Mouse (Mus musculus): ENCODE data around the gene Gm8122. TPM values are rescaled to one million over a fixed set of nuclear protein-coding genes. Genes with fewer than 3 reads are reported as not detected.
"Not testable (repeated sequence)": the region's sequence is repeated elsewhere in the genome, so short reads cannot be mapped to it uniquely, and the experiment has no call there.

Gm8122 gene
- not detected in 2 replicates for polyA plus RNA-seq (2015; fragmentation: Nextera tagmentation; extraction: Ambion mirVana)

- not testable (repeated sequence) for H3K4me2 ChIP-seq (ENCODE audit: low read length); H3K27ac ChIP-seq (ENCODE audit: low read length); ATAC-seq; H3K36me3 ChIP-seq (ENCODE audit: control insufficient read depth, insufficient read depth, low read length); H3K4me1 ChIP-seq (ENCODE audit: control insufficient read depth, insufficient read depth, low read length); H3K9ac ChIP-seq (ENCODE audit: low read depth, low read length); H3K4me3 ChIP-seq (ENCODE audit: low read depth, low read length); H3K27me3 ChIP-seq (ENCODE audit: control insufficient read depth, insufficient read depth, low read depth, low read length); H3K9me3 ChIP-seq (replicated peaks; ENCODE audit: control insufficient read depth, low read length, poor library complexity, severe bottlenecking)
- WGBS: 95% methylated on average over 3 of the region's 4 CpGs
Measured at GRCm38 (mm10) chr14:43235204-43235603, at the start of gene Gm8122. Gene Gm8122 (minus strand): TSS chr14:43235304.

DNA sequence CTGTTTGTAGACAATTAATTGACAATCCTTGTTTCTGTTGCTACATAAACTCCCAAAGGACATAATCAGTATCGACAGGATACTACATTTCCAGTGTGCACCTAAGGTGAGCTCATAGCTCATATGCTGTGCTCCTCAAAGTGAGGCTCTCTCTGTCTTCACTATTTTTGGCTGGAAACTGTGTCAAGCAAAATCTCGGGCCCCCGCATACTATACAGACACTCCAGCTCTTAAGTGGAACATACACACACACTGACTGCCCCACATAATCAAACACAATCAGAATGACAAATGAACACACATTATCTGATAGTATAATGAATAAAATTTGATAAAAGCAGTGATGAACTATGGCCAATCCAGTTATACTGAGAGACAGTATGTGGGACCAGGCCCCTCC lies 43.6 kb upstream of the Gm8122 start:
- not testable (repeated sequence) for H3K9me3 ChIP-seq (replicated peaks; ENCODE audit: control insufficient read depth, low read length, poor library complexity, severe bottlenecking); H3K36me3 ChIP-seq (ENCODE audit: control insufficient read depth, insufficient read depth, low read length); H3K27ac ChIP-seq (ENCODE audit: low read length); ATAC-seq; H3K9ac ChIP-seq (ENCODE audit: low read depth, low read length); H3K4me2 ChIP-seq (ENCODE audit: low read length); H3K4me3 ChIP-seq (ENCODE audit: low read depth, low read length); H3K4me1 ChIP-seq (ENCODE audit: control insufficient read depth, insufficient read depth, low read length); H3K27me3 ChIP-seq (ENCODE audit: control insufficient read depth, insufficient read depth, low read depth, low read length)
- 91% methylated on average over 3 of the region's 3 CpGs for WGBS

GRCm38 (mm10) chr14:43278146-43278545 lies 43.0 kb upstream of the Gm8122 start:
- H3K4me1 ChIP-seq (ENCODE audit: control insufficient read depth, insufficient read depth, low read length); ATAC-seq; H3K36me3 ChIP-seq (ENCODE audit: control insufficient read depth, insufficient read depth, low read length); H3K27me3 ChIP-seq (ENCODE audit: control insufficient read depth, insufficient read depth, low read depth, low read length); H3K27ac ChIP-seq (ENCODE audit: low read length); H3K4me3 ChIP-seq (ENCODE audit: low read depth, low read length); H3K9me3 ChIP-seq (replicated peaks; ENCODE audit: control insufficient read depth, low read length, poor library complexity, severe bottlenecking); H3K9ac ChIP-seq (ENCODE audit: low read depth, low read length); H3K4me2 ChIP-seq (ENCODE audit: low read length): not testable (repeated sequence)
- 74% methylated on average over 4 of the region's 4 CpGs for WGBS

- ATAC-seq; H3K9ac ChIP-seq (ENCODE audit: low read depth, low read length); H3K27ac ChIP-seq (ENCODE audit: low read length); H3K4me2 ChIP-seq (ENCODE audit: low read length); H3K27me3 ChIP-seq (ENCODE audit: control insufficient read depth, insufficient read depth, low read depth, low read length); H3K4me1 ChIP-seq (ENCODE audit: control insufficient read depth, insufficient read depth, low read length); H3K4me3 ChIP-seq (ENCODE audit: low read depth, low read length); H3K9me3 ChIP-seq (replicated peaks; ENCODE audit: control insufficient read depth, low read length, poor library complexity, severe bottlenecking); H3K36me3 ChIP-seq (ENCODE audit: control insufficient read depth, insufficient read depth, low read length): not testable (repeated sequence)
- WGBS: 70% methylated on average over 2 of the region's 2 CpGs
Measured at GRCm38 (mm10) chr14:43277468-43277867, 42.4 kb upstream of the Gm8122 start.

- WGBS: 94% methylated on average over 1 of the region's 1 CpGs
- H3K27ac ChIP-seq (ENCODE audit: low read length); ATAC-seq; H3K27me3 ChIP-seq (ENCODE audit: control insufficient read depth, insufficient read depth, low read depth, low read length); H3K9ac ChIP-seq (ENCODE audit: low read depth, low read length); H3K4me2 ChIP-seq (ENCODE audit: low read length); H3K4me3 ChIP-seq (ENCODE audit: low read depth, low read length); H3K36me3 ChIP-seq (ENCODE audit: control insufficient read depth, insufficient read depth, low read length); H3K4me1 ChIP-seq (ENCODE audit: control insufficient read depth, insufficient read depth, low read length); H3K9me3 ChIP-seq (replicated peaks; ENCODE audit: control insufficient read depth, low read length, poor library complexity, severe bottlenecking): not testable (repeated sequence)
Measured at GRCm38 (mm10) chr14:43275752-43276151, 40.6 kb upstream of the Gm8122 start.

DNA sequence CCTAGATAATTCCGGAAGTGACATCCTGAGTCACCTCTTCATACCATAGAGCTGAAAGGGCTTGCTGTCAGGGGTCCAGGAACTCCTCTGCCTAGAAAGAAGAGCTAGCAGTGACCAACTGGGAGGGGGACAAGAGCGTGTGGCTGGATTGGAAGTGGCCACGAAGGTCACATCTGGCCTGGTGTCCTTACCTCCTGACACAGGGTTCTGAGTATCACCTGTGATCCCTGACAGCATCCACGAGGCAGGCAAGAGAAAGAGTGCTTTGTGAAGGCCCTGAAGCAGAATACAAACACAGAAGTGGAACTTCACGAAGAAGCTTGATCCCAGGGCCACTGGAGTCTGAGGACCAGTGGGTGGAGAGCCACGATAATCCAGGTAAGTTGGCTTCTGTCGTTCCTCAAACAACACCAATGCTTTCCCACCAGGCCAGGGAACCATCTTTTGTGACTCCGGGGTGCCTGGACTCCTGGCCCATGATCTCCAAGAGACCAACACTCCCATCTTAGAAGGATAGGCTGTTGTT lies 39.9 kb upstream of the Gm8122 start, which contains the start of gene Gm9732:
Gene Gm9732, plus strand, starts transcription at position 51 of the 526 bp plus-strand sequence.
- not testable (repeated sequence) for H3K9me3 ChIP-seq (replicated peaks; ENCODE audit: control insufficient read depth, low read length, poor library complexity, severe bottlenecking); H3K27ac ChIP-seq (ENCODE audit: low read length); H3K9ac ChIP-seq (ENCODE audit: low read depth, low read length); H3K4me3 ChIP-seq (ENCODE audit: low read depth, low read length); H3K27me3 ChIP-seq (ENCODE audit: control insufficient read depth, insufficient read depth, low read depth, low read length); H3K4me2 ChIP-seq (ENCODE audit: low read length); H3K4me1 ChIP-seq (ENCODE audit: control insufficient read depth, insufficient read depth, low read length); H3K36me3 ChIP-seq (ENCODE audit: control insufficient read depth, insufficient read depth, low read length); ATAC-seq
- 84% methylated on average over 8 of the region's 8 CpGs for WGBS

DNA sequence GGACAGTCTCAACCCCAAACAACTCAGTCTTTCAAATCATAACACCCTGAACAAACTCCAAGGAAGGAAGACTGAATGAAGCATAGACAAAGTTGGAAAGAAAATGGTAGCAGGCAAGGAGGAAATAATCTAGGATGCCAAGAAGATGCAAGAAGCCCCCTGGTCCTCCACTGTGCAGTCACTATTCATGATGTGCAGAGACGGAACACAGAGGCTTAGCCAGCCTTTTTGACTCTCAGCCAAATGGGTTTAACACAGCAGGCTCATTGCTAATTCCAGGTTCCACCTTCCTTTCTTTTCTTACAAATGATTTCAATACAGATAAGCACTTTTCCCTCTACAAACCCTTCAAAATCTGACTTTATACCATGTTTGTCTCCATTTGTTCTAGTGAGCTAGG lies 38.1 kb upstream of the Gm8122 start:
- H3K9me3 ChIP-seq (replicated peaks; ENCODE audit: control insufficient read depth, low read length, poor library complexity, severe bottlenecking); H3K27me3 ChIP-seq (ENCODE audit: control insufficient read depth, insufficient read depth, low read depth, low read length); H3K4me1 ChIP-seq (ENCODE audit: control insufficient read depth, insufficient read depth, low read length); ATAC-seq; H3K9ac ChIP-seq (ENCODE audit: low read depth, low read length); H3K4me2 ChIP-seq (ENCODE audit: low read length); H3K27ac ChIP-seq (ENCODE audit: low read length); H3K36me3 ChIP-seq (ENCODE audit: control insufficient read depth, insufficient read depth, low read length); H3K4me3 ChIP-seq (ENCODE audit: low read depth, low read length): not testable (repeated sequence)
- 61% methylated on average over 1 of the region's 1 CpGs for WGBS

GRCm38 (mm10) chr14:43269211-43269610 lies 34.1 kb upstream of the Gm8122 start:
- not testable (repeated sequence) for H3K9me3 ChIP-seq (replicated peaks; ENCODE audit: control insufficient read depth, low read length, poor library complexity, severe bottlenecking); H3K9ac ChIP-seq (ENCODE audit: low read depth, low read length); H3K27me3 ChIP-seq (ENCODE audit: control insufficient read depth, insufficient read depth, low read depth, low read length); H3K36me3 ChIP-seq (ENCODE audit: control insufficient read depth, insufficient read depth, low read length); H3K4me3 ChIP-seq (ENCODE audit: low read depth, low read length); ATAC-seq; H3K4me1 ChIP-seq (ENCODE audit: control insufficient read depth, insufficient read depth, low read length); H3K27ac ChIP-seq (ENCODE audit: low read length); H3K4me2 ChIP-seq (ENCODE audit: low read length)
- 77% methylated on average over 3 of the region's 3 CpGs for WGBS

DNA sequence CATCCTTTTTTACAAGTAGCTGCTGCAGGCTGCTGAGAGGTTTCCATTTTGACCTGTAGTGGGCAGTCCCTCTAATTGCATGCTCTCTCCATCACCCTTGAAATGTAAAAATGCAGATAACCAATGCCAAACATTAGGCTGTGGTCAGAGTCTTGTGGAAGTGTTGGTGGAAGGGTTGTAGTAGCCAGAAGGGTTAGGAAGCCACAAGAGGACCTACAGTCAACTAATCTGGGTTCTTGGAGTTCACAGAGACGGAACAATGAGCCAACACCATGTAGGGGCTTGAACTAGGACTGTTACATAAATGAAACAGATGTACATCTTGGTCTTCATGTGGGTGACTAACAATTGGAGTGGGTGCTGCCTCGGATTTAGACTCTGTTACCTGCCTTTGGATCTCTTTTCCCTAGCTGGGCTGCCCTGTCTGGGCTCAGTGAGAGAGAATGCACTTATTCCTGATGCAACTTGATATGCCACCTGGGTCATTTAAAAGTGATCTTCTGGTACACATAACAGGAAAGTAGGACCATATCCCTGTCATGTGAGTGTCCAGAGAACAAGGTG lies 33.5 kb upstream of the Gm8122 start:
- not testable (repeated sequence) for ATAC-seq; H3K4me2 ChIP-seq (ENCODE audit: low read length); H3K9ac ChIP-seq (ENCODE audit: low read depth, low read length); H3K4me1 ChIP-seq (ENCODE audit: control insufficient read depth, insufficient read depth, low read length); H3K27ac ChIP-seq (ENCODE audit: low read length); H3K36me3 ChIP-seq (ENCODE audit: control insufficient read depth, insufficient read depth, low read length); H3K9me3 ChIP-seq (replicated peaks; ENCODE audit: control insufficient read depth, low read length, poor library complexity, severe bottlenecking); H3K27me3 ChIP-seq (ENCODE audit: control insufficient read depth, insufficient read depth, low read depth, low read length); H3K4me3 ChIP-seq (ENCODE audit: low read depth, low read length)
- 53% methylated on average over 2 of the region's 2 CpGs for WGBS

Measured in midbrain, embryonic 16.5 days (tissue).